Mouse (Mus musculus) yolk sac, embryonic 10.5 days (tissue): ENCODE results near the gene Gcnt2.
A peak's percentile ranks its signal among the peaks of the same experiment; 100 is the strongest.
"Not testable (repeated sequence)": the region's sequence is repeated elsewhere in the genome, so short reads cannot be mapped to it uniquely, and the experiment has no call there.

ENCODE experiments used
- DNase-seq: peaks from one replicate; pipeline ENCODE4 v3.0.0-alpha.2; 2017; ENCODE audit warnings: low spot score

Gcnt2 gene

DNA sequence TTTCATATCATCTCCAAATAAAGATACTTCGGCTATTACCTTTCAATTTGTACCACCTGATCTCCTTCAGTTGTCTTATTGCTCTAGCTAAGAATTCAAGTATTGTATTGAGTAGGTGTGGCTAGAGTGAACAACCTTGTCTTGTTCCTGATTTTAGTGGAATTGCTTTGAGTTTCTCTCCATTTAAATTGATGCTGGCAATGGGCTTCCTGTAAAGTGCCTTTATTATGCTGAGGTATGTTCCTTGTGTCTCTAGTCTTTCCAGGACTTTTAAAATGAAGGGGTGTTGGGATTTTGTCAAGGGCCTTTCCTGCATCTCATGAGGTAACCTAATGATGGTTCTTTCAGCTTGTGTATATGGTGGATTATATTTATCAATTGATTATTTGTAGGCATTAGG is 83.5 kb downstream of the Gcnt2 start:
- no peak for DNase-seq

DNA sequence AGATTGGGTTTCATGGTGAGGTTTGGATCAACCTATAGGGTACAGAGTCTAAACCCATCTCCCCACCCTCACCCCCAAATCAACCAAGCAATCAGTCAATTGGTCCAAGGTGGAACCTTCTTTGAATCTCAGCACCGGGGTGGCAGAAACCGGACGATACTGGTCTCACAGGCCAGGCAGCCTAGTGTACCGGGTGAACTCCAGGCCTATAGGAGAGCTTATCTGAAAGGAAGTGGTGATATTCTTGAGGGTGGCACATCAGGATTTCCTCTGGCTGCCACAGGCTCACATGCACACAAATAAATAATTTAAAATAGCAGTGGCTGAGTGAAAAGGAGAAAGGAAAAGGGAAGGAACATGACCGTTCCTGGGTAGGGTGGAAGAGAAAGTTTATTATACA is 84.4 kb downstream of the Gcnt2 start:
- no peak for DNase-seq

DNA sequence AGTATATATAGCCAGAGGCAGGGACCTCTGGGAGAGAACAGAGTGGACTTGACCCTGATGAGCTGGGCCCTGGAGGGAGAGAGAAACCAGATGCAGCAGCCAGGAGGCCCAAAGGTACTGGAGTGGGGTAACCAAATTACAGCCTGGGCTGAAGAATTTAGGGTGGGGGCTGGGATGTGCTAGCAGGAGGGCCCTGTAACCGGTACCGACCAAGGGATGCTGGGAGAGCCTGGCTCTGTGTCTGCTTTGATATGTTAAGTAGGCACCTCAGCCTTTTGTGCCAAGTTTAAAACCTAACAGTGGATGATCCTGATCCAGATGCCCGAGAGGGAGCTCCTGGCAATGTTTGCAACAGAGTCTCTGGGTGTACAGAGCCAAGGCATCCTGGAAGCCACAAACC is 84.8 kb downstream of the Gcnt2 start:
- DNase-seq, result no peak

DNA sequence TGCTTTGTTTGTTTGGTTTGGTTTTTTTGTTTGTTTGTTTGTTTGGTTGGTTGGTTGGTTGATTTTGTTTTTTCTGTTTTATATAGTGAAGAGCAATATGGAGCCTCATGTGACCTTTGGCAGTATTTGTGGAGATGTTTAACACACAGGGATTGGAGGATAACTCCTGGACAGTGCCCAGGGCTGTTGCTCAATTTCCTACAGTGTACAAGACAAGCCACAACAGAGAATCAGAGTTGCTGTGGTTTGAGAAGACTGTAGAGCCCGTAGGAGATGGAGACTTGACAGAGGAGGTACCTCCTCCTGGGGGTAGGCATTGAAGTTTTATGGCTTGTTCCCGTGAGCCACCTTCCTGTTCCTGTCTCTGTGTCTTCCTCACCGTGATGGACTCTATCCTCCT is 87.0 kb downstream of the Gcnt2 start:
- DNase-seq, result no peak

DNA sequence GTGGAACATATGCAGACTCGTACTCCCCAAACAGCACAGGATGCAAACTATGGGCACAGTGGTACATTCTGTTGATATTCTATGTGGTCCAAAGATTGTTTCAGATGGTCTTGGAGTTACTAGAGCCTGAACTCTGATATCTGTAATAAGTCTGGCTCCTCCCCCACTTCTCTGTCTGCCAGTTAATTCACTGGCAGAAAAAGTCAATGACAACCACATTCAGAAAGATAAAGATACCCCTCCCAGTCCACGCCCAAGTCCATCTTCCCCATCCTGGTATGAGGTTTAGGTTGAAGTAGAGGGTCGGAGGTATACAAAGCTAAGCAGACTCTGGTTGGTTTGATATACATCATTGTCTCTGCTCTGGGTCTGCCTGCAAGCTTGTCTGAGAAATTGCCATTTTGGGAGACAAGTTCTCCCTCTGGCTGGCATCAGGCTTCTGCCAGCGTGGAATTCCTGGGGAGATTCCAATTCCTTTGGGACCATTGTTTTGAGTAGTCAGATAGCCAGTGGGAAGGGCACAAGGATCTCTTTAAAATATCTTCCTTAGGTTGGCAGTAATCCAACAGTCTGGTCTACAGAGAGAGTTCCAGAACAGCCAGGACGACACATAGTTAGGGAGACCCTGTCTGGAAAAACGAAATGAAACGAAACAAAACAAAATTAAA is 88.1 kb downstream of the Gcnt2 start:
- DNase-seq, result no peak

DNA sequence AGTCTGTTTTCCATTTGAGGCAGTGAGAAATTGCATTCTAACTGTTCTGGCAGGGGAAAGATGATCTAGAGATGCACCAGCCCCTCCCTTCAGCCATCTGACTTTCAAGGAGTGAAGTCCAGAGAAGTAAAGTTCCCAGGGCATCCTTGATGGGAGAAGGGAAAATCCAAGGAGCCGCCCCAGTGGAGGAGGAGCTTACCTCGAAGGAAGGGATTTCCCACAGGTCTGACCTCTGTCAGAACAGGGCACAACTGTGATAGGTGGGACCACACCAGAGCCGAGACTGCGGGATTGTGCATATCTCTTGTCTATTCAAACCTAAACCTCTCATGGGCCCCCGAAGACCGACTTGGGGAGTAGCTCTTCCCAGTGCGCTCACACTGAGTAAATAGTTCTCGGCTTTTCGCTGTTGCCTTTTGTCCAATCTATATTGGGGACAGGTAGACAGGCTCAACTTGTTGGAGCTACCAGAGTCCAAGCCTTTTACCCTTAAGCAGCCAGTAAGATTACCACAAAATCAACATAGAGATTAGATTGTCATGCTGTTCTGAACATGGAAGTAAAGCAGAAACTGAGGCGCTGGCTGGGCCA is 91.9 kb downstream of the Gcnt2 start:
- no peak for DNase-seq

DNA sequence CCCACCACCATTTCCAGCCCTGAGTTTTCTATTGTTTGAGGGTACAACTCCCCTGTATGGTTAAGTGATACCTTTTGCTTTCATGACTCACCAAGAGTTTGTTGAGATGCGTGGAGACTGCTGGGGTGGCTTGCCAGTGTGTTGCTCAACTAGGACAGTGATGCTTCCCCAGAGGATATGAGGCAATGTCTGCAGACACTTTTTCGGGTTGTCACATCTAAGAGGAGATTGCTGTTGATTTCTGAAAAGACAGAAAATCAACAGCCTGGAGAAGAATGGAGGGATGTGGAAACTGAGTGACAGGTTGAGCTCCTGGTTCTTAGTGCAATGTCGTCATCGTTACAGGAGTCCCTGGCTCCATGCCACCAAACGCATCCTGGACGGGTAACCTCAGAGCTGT is 93.7 kb downstream of the Gcnt2 start:
- no peak for DNase-seq

DNA sequence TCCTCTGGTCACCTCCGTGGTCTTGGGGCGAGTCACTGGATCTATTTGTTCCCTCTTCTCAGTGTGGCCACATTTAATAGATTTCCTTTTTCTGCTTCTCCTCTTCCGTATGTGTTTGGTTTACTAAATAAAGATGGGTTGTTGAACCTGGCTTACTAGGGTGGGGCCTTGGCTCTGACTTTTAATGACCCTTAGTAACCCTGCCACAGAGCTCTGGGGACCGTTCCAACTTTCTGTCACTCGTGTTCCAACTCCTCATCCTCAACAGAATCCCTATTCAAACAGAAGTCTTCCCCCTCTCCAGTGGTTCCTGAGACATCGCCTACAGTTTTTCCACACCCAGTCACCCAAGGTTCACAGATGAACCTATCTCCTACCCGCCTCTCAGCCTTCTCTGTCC is 96.2 kb downstream of the Gcnt2 start:
- no peak for DNase-seq

DNA sequence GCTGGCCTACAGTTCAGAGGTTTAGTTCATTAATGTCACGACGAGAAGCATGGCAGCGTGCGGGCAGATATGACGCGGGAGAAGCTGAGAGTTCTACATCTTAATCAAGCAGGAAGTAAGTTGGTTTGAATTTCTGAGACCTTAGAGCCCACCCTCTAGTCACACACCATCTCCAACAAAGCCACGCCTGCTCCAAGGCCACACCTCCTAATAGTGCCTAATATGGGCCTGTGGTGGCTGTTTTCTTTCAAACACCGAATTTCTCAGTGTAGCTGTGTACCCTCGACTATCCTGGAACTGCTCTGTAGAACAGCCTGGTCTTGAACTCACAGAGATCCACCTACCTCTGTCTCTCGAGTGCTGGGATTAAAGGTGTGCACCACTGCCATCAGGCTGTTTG is 108.1 kb downstream of the Gcnt2 start:
- DNase-seq, result no peak

DNA sequence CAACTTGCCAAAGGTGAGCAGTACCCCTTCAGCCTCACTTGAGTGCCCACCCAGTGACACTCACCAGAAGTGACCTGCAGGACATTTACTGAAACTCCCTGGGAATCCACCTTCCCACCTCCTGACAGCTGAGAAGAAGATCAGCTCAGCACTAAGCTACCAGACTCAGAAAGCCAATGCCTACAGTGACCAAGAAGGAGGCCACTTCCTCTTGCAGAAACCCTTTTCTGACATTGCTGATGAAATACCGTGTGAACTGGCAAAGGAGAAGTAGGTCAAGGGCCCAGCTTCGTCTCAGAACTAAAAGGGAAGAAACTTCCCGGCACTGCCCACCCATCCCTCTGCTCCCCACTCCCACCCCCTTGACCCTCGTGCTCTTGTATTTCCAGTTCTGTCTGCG is 109.0 kb downstream of the Gcnt2 start:
- no peak for DNase-seq

DNA sequence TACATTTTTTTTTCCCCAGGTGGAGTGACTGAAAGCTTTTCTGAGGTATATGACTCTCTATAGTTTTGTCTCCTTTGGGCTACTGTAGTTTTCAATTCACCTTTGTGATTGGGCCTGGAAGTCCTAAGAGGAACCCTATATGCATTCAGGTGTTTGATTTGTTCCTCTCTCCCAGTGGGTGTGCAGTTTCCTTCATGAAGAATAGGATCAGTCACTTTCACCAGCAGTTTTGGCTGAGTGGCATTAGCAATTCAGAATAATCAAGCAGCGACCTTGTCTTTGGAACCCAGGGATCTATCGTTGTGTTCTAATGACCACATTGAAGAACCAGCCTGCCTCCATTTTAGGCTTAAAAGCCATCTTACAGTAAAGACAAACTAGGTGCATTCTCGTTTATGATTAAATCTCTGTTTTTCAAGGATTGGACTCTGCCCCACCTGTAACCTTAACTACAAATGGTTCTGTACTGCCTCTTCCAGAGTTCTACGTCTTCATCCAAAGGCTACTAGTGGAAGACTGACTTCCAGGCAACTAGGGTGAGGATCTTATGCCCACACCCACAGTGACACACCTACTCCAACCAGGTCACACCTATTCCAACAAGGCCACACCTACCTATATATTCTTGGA is 110.3 kb downstream of the Gcnt2 start:
- no peak for DNase-seq

DNA sequence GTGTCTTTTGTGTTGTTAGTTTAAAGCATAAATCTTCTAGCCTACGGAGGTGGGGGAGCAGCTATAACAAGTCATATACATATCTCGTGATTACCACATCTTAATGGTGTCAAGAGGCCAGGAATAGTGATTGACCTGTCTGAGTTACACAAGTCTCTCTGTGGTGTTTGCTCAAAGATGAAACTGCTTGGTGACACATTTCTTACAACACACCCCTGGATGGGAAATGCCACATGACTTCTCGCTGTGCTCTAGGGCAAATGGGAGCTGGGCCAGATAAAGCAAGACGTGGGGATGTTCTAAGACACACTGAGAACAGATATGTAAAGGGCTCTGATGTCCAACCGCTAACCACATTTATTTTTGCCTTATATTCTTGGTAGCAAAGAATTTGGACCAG is 111.7 kb downstream of the Gcnt2 start:
- peak; percentile 40 for DNase-seq

DNA sequence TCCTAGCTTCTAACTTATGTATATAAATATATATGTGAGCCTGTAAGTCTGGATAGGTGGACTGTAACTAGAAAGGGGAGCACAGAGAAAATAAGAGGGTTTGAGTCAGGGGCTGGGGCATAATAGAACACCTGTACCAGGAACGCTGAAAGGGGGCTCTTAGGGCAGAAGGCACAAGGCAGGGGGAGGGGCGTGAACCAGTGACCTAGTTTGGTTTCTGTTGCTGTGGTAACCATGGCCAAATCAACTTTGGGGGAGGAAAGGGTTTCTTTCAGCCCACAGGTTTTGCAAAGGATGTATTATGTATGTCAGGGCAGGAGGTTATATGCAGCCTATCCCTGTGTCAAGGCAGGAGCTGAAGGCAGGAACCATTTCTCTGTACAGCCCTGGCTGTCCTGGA is 112.3 kb downstream of the Gcnt2 start:
- DNase-seq, result no peak

DNA sequence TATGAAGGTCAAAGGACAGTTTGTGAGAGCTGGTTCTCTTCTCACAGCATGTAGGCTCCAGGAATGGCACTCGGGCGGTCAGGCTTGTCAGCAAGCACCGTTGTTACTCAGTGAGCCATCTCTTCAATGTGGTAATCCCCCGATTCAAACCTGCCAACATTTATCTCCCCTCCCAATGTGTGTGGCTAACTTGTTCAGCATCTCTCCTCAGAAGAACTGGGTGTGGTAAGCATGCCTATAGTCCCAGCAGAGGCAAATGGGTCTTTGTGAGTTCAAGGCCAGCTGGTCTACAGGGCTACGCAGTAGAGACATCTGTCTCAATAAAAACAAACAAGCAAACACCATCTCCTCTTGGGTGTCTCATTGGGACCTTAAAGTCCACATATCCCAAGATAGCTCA is 113.4 kb downstream of the Gcnt2 start:
- DNase-seq, result no peak

DNA sequence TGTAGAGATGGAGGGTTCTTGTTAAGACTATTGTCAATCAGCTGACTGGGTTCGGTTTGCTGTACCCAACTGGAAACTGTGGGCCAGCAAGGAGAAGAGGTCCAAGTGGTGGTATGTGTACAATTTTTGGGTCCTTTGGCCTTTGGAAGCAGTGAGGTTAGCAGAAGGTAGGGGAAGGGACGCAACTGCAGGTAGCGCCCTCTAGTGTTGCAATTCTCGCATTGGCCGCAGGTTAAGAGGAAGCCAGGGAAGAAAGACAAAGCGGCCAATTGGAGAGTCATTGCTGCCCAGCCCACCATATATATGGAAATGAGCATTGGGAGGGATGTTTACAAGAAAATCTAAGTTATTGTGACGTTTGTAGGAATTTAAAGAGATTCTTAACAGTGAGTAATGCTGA is 118.1 kb downstream of the Gcnt2 start:
- peak; percentile 29 for DNase-seq

DNA sequence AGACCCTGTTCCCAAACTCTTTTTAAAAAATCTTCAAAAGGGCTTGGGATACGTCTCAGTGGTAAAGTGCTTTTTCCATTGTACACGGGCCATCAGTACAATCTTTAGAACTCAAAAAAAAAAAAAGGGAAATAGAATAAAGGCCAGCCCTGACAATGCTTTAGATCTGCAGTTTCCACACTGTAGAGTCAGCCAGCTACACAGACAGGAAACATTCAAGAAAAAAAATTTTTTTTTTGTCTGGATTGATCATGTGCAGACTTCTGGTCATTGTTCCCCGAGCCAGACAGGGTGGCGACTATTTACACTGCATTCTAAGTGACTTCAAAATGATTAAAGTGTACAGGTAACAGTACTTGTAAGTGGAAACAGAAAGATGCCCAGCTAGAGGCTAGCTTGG is 119.1 kb downstream of the Gcnt2 start:
- DNase-seq, result no peak

DNA sequence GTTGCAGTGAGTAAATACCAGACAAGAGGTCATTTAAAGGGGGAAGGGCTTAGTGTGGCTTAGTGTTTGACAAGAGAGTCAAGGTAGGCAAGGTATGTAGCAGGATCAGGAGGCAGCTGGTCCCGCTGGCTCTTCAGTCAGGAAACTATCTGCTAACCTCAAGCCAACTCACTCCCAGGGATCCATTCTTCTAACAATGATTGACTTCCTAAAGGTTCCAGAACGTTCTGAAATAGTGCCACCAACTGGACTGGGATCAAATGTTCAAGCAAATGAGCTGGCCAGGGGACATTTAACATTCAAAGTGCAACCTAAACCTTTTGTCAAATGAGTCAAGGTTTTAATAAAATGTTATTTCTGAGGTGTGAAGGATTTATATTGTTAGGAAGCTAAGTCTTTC is 119.8 kb downstream of the Gcnt2 start:
- DNase-seq, result no peak

DNA sequence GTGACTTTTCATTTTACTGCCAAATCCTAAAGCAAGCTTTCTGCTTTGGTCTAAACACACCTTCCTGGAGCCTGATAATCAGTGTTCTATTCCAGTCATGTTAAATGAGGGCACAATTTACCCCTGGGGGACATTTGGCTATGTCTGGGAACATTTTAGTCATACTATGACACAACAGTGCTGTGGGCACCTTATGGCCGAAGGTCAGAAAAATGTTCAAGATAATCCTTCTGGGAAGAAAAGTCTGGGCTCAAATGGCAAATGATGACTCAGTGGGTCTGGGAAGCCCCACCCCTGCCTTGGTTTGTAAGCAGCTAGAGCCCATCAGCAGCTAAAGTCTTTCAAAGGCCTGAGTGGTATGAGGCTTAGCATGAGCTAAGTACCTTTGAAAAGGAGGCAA is 123.2 kb downstream of the Gcnt2 start:
- no peak for DNase-seq

DNA sequence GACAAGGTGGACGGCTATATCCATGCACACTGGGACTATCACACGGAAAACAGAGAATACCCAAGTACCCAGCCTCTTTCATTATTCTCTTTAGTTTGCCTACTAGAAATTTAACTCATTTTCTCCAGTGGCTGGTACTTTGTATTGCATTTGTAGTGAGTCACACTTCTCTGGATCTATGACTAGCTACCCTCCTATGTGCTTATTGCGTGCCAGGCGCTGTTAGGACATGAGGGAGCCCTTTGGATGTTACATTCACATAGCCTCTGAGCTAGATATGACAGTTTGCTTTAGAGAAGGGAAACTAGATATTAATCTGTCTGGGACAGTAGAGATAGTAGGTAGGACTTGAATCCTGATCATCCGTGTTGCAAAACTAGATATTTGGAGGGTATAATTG is 126.5 kb downstream of the Gcnt2 start:
- DNase-seq, result no peak

DNA sequence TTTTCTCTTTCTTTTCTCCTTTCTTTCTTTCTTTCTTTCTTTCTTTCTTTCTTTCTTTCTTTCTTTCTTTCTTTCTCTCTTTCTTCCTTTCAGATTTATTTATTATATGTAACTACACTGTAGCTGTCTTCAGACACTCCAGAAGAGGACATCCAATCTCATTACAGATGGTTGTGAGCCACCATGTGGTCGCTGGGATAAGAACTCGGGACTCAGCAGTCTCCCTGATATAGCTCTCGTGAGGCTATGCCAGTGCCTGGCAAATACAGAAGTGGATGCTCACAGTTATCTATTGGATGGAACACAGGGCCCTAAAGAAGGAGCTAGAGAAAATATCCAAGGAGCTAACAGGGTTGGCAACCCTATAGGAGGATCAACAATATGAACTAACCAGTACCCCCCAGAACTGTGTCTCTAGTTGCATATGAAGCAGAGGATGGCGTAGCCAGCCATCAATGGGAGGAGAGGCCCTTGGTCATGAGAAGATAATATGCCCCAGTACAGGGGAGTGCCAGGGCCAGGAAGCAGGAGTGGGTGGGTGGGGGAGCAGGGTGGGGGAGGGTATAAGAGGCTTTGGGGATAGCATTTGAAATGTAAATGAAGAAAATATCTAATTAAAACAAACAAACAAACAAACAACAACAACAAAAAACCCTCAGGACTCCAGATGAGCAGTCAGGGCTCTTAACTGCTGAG is 128.2 kb downstream of the Gcnt2 start:
- not testable (repeated sequence) for DNase-seq

DNA sequence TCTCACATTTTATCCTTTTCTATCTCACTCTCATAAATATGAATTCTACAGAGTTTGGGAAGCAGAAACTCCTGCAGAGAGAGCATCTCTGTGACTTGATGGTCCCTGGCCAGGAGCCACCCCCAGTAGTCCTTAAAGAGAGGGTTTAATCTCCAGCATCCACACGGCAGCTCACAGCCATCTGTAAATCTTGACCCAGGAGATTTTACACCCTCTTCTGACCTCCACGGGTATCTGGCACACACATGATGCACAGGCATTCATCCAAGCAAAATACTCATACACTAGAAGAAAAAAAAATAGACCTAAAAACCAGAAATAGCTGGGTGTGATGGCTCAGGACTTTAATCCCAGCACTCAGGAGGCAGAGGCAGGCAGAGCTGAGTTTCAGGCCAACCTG is 128.9 kb downstream of the Gcnt2 start:
- DNase-seq, result no peak

DNA sequence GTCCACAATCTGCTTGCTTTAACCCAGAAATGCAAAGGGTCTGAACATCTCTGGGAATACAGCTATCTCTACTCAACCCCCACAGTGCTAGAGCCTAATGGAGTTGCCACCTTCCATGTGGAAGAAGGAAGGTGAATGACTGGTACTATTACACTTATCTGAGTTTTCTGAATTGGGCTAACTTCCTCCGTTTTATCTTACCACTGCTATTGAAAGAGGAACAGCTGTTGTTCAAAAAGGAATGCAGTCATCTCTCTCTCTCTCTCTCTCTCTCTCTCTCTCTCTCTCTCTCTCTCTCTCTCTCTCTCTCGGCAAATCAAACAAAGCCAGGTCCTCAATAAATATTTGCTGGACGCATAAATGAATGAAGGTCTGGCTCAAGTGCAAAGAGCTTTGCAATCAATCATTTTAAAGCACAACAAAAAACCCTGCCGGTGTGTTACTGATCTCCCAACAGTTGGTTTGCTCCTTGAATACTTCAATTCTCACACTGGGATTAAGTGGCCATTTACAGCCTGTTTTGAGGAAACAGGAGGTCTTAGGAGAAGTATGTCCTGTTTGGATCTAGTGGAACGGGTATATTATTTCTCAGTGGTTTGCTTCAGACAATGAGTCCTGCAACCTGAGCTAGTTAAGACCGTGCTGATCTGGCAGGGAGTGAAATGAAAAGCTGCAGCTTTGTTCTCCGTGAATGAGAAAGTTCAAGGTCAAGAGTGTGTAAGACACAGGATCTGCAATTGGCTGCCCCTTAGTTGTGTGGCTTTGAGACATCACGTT is 135.1 kb downstream of the Gcnt2 start:
- DNase-seq, result no peak

DNA sequence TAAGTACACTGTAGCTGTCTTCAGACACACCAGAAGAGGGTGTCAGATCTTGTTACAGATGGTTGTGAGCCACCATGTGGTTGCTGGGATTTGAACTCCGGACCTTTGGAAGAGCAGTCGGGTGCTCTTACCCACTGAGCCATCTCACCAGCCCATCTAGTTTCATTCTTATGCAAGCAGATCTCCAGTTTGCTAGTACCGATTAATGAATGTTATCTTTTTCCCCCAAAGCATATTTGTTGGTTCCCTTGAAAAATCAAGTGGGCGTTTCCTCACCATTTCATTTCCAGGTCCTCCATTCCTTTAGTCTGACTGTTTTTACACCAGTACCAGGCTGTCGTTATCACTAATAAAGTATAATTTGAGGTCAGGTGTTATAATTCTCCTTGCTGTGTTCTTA is 139.0 kb downstream of the Gcnt2 start:
- not testable (repeated sequence) for DNase-seq
